Mouse (Mus musculus) cerebellum, postnatal 4 days (tissue): Measurements from ENCODE around the gene Iqgap1.

Experiments used
- DNase-seq, 2 experiments: peaks; one replicate each; pipeline ENCODE4 v3.0.0; 2022; ENCODE audit warnings: low spot score in 2 of 2, mixed read lengths in 1 of 2

The Iqgap1 gene

GRCm38 (mm10) chr7:80843910-80844640, 18.3 kb upstream of the Iqgap1 start:
- no peak for DNase-seq

- DNase-seq: no peak
Observed at GRCm38 (mm10) chr7:80843176-80843575, 17.4 kb upstream of the Iqgap1 start.

- DNase-seq: no peak
Observed at GRCm38 (mm10) chr7:80842132-80842531, 16.4 kb upstream of the Iqgap1 start.

DNA sequence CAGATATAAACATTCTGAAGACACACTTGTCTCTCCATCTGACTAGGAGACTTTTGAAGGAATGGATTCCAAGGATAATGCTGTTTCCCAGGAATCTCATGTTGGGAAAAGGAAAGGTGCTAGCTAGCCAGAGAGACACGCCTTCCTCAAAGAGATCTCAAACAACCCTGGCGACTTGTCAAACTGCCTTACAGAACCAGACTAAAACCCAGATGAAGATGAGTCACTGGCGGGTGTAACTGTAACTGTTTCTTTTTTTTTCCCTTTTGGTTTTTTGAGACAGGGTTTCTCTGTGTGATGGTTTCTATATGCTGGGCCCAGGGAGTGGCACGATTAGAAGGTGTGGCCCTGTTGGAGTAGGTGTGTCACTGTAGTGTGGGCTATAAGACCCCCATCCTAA, 15.2 kb upstream of the Iqgap1 start:
- no peak for DNase-seq

DNA sequence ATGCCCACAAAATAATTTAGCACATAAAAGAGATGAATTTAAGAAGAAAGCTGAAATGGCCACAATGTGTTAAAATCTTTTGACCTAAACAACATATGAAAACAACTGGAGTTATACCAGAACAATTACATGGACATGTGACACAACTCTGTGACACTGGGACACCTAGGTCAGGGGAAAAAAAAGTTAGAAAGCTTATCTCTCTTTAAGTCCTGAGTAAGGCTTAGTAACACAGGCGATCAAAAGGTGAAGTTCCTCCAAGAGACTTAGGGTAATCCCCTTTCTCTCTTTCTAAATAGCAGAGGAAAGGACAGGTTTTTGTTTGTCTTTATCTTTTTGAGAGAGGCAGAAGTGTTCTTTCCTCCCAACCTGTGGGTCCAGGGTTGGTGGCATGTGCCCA, 14.5 kb upstream of the Iqgap1 start:
- no peak for DNase-seq

- DNase-seq: no peak
Observed at GRCm38 (mm10) chr7:80839755-80840154, 14.0 kb upstream of the Iqgap1 start.

- no peak for DNase-seq
Observed at GRCm38 (mm10) chr7:80838247-80838646, 12.5 kb upstream of the Iqgap1 start.

GRCm38 (mm10) chr7:80837736-80838135, 12.0 kb upstream of the Iqgap1 start:
- DNase-seq: no peak

DNA sequence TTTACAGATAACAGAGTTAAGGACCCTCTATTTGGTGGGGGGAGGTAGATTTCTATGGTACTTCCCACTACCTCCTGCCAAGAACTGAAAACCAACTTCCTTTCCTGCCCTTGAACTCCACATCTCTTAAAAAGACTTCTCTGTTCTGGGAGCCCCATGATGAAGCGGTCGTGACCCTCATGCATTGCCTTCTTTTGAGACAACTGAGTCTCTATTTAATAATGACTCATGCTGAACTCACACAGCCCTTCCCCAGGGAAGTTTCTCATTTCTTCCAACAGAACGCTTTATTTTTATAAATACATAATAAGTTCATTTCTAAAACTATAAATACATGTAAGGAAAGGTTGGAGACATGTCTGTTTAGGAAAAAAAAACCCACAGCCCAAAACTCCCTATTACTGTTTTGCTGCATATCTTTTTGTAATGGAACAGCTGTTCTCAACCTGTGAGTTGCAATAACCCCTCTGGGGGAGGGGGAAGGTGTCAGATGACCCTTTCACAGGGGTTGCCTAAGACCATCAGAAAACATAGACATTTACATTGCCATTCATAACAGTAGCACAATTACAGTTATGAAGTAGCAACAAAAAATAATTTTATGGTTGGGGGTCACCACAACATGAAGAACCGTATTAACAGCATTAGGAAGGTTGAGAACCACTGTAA, 10.3 kb upstream of the Iqgap1 start:
- no peak for DNase-seq

GRCm38 (mm10) chr7:80833651-80834532, 8.1 kb upstream of the Iqgap1 start:
- no peak for DNase-seq

- peak in 1 of 2 experiments; percentile 32 for DNase-seq
Observed at GRCm38 (mm10) chr7:80832996-80833650, 7.3 kb upstream of the Iqgap1 start.

DNA sequence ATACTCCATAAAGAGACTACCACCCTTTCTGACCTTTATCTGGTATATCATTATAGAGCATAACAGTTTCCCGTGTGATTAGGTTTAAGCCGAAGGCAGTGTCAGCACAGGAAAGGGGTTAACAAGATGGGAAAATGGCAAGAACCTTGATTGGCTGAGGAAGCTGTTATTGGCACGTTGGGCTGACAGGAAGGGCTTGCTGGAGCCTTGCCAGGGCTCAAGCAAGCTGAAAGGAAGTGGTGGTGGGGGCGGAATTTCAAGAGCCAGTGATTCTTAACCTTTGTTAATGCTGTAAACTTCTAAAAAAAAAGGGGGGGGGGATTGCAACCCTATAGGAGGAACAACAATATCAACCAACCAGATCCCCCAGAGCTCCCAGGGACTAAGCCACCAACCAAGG, 6.4 kb upstream of the Iqgap1 start:
- DNase-seq: no peak

GRCm38 (mm10) chr7:80830193-80830803, 4.5 kb upstream of the Iqgap1 start:
- no peak for DNase-seq

DNA sequence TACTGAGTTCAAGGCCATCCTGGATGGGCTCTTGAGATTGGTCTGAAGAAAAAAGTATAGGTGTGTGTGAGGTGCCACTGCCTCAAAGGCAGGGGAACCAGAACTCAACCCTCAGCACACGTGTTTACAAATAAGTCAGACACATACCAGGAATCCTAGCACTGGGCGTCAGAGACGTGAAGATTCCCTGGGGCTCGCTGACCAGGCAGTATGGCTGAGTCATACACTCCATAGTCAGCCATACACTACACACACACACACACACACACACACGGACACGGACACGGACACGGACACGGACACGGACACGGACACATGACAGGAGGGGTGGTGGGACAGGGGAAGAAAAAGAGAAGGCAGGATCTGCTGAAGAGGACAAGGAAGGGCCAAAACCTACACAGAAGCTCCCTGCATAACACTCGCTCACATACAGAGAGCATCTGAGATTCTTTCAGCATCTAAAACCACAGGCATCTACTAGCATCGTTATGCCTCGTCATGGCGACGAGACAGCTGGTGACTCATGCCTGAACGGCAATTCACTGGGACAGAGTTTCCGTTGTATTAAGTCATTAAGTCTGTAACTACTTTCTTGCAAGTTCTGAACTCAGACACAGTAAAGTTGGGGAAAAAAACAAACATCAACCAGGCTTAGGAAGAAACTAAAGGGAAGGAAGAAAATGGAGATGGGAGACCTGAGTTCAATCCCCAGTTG, 2.5 kb upstream of the Iqgap1 start:
- DNase-seq: no peak

GRCm38 (mm10) chr7:80823875-80824682, 1.7 kb downstream of the Iqgap1 start:
- no peak for DNase-seq

GRCm38 (mm10) chr7:80823267-80823666, 2.5 kb downstream of the Iqgap1 start:
- no peak for DNase-seq

- no peak for DNase-seq
Observed at GRCm38 (mm10) chr7:80820838-80821237, 4.9 kb downstream of the Iqgap1 start.

- DNase-seq: no peak
Observed at GRCm38 (mm10) chr7:80816641-80817040, 9.1 kb downstream of the Iqgap1 start.

- no peak for DNase-seq
Observed at GRCm38 (mm10) chr7:80813397-80813796, 12.4 kb downstream of the Iqgap1 start.

DNA sequence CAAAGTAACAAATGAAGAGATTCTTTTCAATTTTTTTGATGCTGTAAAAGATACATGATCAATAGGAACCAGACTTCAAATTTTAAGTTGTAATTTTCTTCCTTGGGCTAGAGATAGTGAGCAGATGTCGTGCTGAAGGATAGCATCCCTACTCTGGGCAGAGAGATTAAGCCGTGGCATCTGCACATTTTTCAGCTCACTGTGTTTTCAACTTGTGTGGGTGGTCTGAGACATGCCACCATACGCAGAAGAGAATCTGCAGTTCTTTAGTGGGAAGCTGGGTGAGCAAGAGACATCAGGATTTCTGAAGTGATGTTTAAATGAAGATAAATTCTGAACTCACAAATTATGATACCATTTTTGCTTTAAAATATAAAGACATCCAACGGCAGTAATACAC, 19.4 kb downstream of the Iqgap1 start:
- DNase-seq: no peak
